Mouse (Mus musculus) intestine, embryonic 14.5 days (tissue): ENCODE data around the gene Foxa2. TPM values are rescaled to one million over a fixed set of nuclear protein-coding genes. Genes with fewer than 3 reads are reported as not detected.

Experiments
- ATAC-seq: fragments of 200-750 bp; cut with Nextera tagmentation; replicated peaks from 2 replicates; pipeline ENCODE4 v1.8.0; 2017; ENCODE audit warnings: low read depth, moderate number of reproducible peaks, moderate TSS enrichment, moderate library complexity; ENCODE audit not compliant: low FRiP score, low TSS enrichment
- DNase-seq: peaks from one replicate; pipeline ENCODE4 v3.0.0-alpha.2; 2018; ENCODE audit warnings: low spot score
- H3K27ac ChIP-seq: fragments of 300-500 bp; sonication (generic); 2 replicates; pipeline ENCODE4 v1.5.1; 2014; ENCODE audit warnings: low read depth, mild to moderate bottlenecking, control low read depth
- H3K27me3 ChIP-seq: fragments of 300-500 bp; sonication (generic); replicated peaks from 2 replicates; pipeline ENCODE4 v1.6.1; 2014; ENCODE audit warnings: low read length, control low read depth; ENCODE audit not compliant: control insufficient read depth, insufficient read depth
- H3K36me3 ChIP-seq: fragments of 300-500 bp; sonication (generic); 2 replicates; pipeline ENCODE4 v1.6.1; 2014; ENCODE audit warnings: low read length, control low read depth; ENCODE audit not compliant: control insufficient read depth, insufficient read depth
- H3K4me1 ChIP-seq: fragments of 300-500 bp; sonication (generic); replicated peaks from 2 replicates; pipeline ENCODE4 v1.6.1; 2014; ENCODE audit warnings: low read length, control low read depth, mixed read lengths; ENCODE audit not compliant: control insufficient read depth, insufficient read depth
- H3K4me2 ChIP-seq: fragments of 300-500 bp; sonication (generic); 2 replicates; pipeline ENCODE4 v1.6.1; 2014; ENCODE audit warnings: low read length
- H3K4me3 ChIP-seq: fragments of 300-500 bp; sonication (generic); 2 replicates; pipeline ENCODE4 v1.5.1; 2014; ENCODE audit warnings: low read depth, low read length, control low read depth, mixed read lengths
- H3K9ac ChIP-seq: fragments of 300-500 bp; sonication (generic); 2 replicates; pipeline ENCODE4 v1.6.1; 2014; ENCODE audit warnings: mild to moderate bottlenecking, low read length
- H3K9me3 ChIP-seq: fragments of 300-500 bp; sonication (generic); 2 replicates; pipeline ENCODE4 v1.6.1; 2016; ENCODE audit warnings: low read length, control low read depth; ENCODE audit not compliant: control insufficient read depth
- WGBS: fragments of 180-500 bp; shearing (Covaris S2); extraction: QIAGEN DNeasy Blood & Tissue Kit; methylation state at CpG from one replicate; pipeline ENCODE4 v1.1.7; 2014; 5-methylcytosine and 5-hydroxymethylcytosine counted together
- polyA plus RNA-seq: library from polyadenylated mRNA; unstranded; fragments of >200 nt; fragmentation: Nextera tagmentation; extraction: Ambion mirVana; gene quantifications from 2 replicates; pipeline ENCODE4 v1.2.1, GENCODE M21; 2014

Gene Foxa2
- polyA plus RNA-seq, 1 experiment from 2014 or later: 6.5 TPM

DNA sequence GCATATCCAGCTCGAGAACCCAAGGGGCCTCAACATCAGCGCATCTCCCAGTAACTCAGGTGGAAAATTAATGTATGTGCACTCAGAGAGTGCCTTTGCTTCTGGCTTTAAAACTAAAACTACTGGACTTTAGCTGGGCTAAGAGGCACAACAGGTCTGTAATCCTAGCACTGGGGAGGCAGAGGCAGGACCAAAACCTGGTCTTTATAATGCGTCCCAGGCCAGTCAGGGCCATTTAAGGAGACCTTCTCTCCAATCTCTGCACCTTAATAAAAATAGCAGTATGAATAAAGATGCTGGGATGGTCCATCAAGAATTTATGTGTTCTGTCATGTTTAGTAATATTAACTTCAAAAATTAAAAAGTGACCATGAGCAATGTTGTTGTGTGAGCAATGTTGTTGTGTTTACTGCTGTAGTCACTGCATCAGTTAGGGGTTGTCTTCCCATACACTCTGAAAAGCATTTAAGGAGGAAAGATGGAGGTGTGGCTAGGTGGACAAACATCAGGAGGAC, 4.6 kb downstream of the Foxa2 start:
- H3K4me3 ChIP-seq: no peak overlapping the region
- H3K9ac ChIP-seq: no peak overlapping the region
- H3K4me2 ChIP-seq: no peak overlapping the region
- no peak overlapping the region for H3K27ac ChIP-seq
- no peaks in the 10 kb centered on the region for H3K9me3 ChIP-seq
- ATAC-seq (no peak), DNase-seq (no peak)
- WGBS: 23% methylated on average over 3 of the region's 3 CpGs
- peaks cover 100% of the 10 kb centered on the region for H3K27me3 ChIP-seq
- H3K36me3 ChIP-seq: no peaks in the 10 kb centered on the region
- 0 out of 2 replicates have a peak, but pooled peaks cover 5% of the 10 kb centered on the region for H3K4me1 ChIP-seq

DNA sequence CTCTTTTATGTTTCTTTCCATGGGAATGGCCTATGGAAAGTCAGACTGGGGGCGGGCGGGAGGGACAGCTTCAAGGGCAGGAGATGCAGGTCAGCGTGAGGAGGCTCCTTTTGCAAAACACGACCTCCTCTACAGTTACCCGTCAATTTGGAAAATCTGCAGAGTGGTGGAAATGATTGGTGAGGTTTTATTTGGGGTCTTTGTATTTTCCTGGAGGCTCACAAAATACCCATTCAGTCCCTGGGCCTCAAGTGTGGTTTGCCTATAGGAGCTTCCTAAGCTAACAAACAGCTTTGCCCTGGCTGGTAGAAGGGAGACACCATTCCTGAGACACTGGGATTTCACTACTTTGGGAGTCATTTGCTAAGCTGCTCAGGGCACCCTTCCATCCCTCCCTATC, 5.4 kb downstream of the Foxa2 start:
- DNase-seq (no peak), ATAC-seq (no peak)
- Histone ChIP-seq H3K27ac (no peak overlapping the region), H3K27me3 (peaks cover 100% of the 10 kb centered on the region), H3K4me1 (0 out of 2 replicates have a peak, but pooled peaks cover 5% of the 10 kb centered on the region), H3K4me2 (no peak overlapping the region), H3K36me3 (no peaks in the 10 kb centered on the region), H3K9ac (no peak overlapping the region), H3K9me3 (no peaks in the 10 kb centered on the region), H3K4me3 (no peak overlapping the region)
- WGBS: 10% methylated on average over 5 of the region's 5 CpGs

DNA sequence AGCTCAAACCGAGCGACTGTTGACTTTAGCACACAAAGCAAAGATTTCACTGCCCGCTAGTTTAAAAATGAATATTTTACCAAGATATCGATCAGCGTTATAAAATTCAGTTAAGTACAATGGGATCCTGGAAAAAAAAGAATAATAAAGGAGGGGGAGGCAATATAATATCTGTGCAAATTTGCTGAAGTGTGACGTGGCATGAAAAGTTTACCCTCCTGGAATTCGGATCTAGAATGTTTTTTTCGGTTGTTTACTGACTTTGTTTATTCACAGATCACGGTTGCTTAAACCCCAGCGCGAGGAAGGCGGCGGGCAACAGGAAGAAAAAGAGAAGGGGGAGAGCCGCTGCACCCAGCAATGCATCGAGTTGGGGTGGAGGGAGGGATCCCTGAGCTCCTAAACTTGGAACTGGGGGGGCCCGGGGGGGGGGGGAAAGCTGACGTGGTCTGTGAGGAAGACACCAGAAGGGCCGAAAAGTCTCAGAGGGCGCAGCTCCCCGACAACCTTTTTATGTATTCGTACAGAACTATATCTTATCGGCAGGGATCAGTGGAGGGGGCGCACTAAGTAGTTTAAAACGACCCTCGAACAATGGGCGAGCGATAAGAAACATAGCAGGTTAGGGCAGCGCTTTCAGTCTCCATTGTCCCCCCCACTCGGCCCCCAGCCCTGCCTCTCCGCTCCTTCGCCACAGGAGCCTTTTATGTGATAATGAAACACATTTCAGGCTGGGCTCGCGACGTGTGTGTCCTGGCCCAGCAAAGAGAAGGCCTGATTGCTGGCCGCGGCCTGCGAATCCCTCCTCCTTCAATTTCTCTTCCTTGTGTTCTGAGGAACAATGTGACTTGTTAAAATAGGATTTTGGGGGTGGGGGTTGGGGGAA, 6.3 kb downstream of the Foxa2 start:
- Histone ChIP-seq H3K27me3 (peaks cover 100% of the 10 kb centered on the region), H3K27ac (no peak overlapping the region), H3K9ac (no peak overlapping the region), H3K4me3 (peak overlapping the region; percentile 16; the same call in 1 of the 2 replicates), H3K4me1 (no peaks in the 10 kb centered on the region), H3K4me2 (peak overlapping the region; percentile 38), H3K9me3 (no peaks in the 10 kb centered on the region), H3K36me3 (no peaks in the 10 kb centered on the region)
- WGBS: 3% methylated on average over 37 of the region's 37 CpGs
- DNase-seq (peak; percentile 68), ATAC-seq (no peak)

DNA sequence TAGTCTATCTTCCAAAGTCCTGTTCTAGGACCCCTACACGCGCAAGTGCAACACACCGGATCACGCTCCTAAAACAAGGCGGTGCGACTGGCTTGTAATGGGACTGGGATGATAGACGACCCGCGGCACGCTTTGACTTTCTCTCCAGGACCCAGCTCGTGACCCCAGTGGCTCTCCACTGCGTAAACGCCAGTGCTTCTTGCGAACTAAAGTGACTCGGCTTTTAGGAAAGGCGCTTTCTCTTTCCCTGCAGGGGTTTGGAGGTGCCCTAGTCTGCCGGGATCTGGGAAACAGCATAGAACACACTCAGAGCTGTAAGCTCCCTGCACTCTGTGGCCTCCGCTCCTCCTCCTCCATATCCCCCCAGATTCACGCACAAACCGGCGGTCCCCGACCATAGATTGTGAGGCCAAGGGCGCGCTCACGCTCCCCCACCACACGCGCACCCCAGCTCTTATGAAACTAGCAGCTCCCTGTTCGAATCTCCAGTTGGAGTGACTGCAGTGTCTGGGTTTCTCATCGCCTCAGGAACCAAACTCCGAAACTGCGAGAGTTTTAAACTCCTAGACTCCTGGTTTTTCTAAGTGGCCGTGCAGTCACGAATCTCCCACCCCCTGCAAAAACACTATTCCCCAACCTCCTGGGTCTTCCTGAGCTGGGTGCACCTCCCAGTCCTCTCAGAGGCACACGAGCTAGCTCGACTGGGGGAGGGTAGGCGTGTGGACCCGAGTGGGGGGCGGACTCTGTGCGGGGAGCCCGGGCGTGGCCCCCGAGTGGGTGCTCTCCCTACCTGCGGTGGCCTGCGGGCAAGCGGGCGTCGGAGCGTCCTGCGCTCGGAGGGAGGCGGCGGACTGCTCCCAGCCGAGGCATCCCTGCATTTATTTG, 7.2 kb downstream of the Foxa2 start:
- Histone ChIP-seq H3K4me2 (peak overlapping the region; percentile 38), H3K4me3 (peak overlapping the region; percentile 16), H3K9ac (0 out of 2 replicates have a peak overlapping the region, but pooled peaks have one; percentile 17), H3K9me3 (no peaks in the 10 kb centered on the region), H3K4me1 (no peaks in the 10 kb centered on the region), H3K36me3 (no peaks in the 10 kb centered on the region), H3K27me3 (peaks cover 100% of the 10 kb centered on the region), H3K27ac (no peak overlapping the region)
- ATAC-seq (no peak), DNase-seq (peak; percentile 80)
- WGBS: 2% methylated on average over 53 of the region's 53 CpGs

DNA sequence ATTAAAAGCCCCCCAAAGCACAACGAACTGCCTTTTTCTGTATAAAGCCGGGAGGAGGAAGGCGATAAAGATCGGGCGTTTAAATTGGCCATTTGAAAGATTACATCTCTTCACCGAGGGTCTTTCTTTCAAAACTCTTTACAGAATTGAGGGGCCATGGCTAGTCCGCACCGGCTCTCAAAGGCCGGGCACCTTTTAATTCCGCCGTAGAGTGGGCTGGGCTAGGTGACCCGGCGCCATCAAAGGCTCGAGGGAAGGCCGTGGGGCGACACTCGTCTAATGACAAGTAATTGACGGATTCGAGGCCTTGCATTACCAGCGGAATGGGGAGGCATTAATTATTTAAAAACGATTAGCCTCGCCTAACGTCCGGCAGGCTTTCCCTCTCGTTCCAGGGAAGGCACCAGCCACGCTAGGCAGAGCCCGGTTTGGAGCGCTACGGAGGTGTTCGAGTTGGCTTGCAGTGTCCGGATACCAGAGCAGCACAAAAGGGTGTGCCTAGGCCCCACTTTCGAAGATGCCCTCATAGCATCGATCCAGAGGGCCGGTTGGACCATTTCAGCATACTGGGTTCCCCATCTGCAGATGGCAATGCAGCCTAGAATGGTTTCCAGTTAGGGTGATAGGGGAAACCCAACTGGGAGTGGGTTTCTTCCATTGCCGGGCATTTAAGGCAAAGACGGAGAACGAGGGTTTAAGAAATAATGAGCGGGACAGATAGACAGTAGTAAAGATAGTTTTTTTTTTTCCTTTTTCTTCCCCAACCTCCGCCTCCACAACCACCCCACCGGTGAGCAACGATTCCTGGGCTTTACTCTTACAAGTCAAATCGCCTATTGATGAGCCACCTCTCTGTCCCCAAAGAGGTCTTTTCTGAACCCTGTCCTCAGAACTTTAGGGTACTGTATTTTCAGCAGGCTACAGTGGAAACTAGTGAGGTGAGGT, 8.1 kb downstream of the Foxa2 start:
- Histone ChIP-seq H3K27ac (no peak overlapping the region), H3K9me3 (no peaks in the 10 kb centered on the region), H3K9ac (no peak overlapping the region), H3K4me2 (peak overlapping the region; percentile 38), H3K4me3 (no peak overlapping the region), H3K4me1 (no peaks in the 10 kb centered on the region), H3K27me3 (peaks cover 100% of the 10 kb centered on the region), H3K36me3 (no peaks in the 10 kb centered on the region)
- WGBS: 5% methylated on average over 42 of the region's 42 CpGs
- peak; percentile 69 for DNase-seq
- no peak for ATAC-seq

DNA sequence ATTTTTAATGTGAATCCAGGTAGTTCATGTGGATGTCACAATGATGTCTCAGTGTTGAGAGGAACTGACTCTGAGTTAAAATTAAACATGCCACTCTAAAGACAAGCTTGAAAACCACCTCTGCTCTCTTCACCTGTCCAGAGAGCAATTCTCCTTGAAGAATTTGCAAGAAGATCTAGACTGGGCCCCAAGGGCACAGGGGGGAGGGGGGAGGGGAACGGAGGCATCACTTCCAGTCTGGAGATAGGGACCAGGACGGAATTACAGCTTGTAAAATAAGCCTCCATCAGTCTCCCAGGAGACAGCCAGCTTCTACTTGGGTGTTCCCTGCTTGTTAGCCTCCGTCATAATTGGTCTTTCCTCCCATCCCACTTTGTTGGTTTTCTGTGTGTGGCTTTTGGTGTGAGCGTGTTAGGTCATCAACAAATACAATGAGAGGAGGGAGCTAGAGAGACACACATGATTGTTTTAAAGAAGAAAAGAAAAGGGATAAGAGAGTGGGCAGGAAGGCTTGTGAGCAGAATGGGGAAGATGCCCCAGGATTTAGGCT, 10.1 kb downstream of the Foxa2 start:
- H3K27ac ChIP-seq: no peak overlapping the region
- peaks cover 97% of the 10 kb centered on the region for H3K27me3 ChIP-seq
- H3K4me2 ChIP-seq: no peak overlapping the region
- DNase-seq: no peak
- no peak for ATAC-seq
- H3K36me3 ChIP-seq: no peaks in the 10 kb centered on the region
- no peaks in the 10 kb centered on the region for H3K9me3 ChIP-seq
- no peaks in the 10 kb centered on the region for H3K4me1 ChIP-seq
- 16% methylated on average over 4 of the region's 4 CpGs for WGBS
- no peak overlapping the region for H3K4me3 ChIP-seq
- H3K9ac ChIP-seq: no peak overlapping the region

DNA sequence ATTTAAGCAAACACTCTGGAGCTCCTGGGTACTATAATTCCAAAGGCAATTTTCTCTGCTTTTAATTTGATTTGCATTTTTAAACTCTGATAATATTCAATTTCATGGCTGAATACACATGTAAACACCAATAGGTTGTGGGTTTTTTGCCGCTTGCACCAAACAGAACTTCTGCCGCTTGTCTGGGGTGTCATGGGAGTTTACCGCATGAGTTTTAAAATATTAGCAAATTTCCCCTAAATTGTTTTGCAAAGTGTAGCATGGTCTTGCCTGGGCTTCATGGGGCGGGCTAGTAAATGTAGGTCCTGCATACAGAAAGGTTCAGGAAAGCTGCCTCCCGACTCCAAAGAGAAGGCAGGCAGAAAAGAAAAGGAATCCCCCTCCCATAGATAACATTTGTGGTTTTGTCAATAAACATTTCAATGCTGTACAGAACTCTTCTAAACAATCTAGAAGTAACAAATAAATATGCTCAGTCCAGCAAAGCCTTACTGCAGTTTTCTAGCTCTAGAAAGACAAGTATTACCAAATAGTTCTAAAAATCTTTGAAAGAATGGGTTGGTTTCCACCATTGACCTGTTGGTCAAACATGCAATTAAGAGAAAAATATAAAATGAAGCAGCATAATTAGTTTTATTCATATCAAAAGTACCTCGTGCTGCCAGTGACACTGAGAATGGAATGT, 15.6 kb downstream of the Foxa2 start:
- DNase-seq (peak; percentile 52), ATAC-seq (no peak)
- WGBS: 22% methylated on average over 6 of the region's 6 CpGs

More for the DNA sequence above, 15.6 kb downstream of the Foxa2 start:
- Histone ChIP-seq H3K27ac (no peak overlapping the region), H3K4me3 (no peak overlapping the region), H3K9ac (no peak overlapping the region), H3K4me2 (no peak overlapping the region), H3K4me1 (no peaks in the 10 kb centered on the region), H3K9me3 (no peaks in the 10 kb centered on the region), H3K27me3 (peaks cover 97% of the 10 kb centered on the region), H3K36me3 (no peaks in the 10 kb centered on the region)
